Comparison of ENCODE assay signal across 19 mouse cellular contexts in genomic region chr10:17596743-17597142, GRCm38 (mm10).
"Had no signal": no experiment of that assay in that cellular context is flagged by ENCODE, and none has a peak within 500 bp of the region (broad histone marks: within the 10 kb centered on the region; RNA-seq: fewer than 3 reads in every experiment).

No protein-coding gene starts in this region.

- DNase-seq: kidney, adult 2 months; kidney, postnatal 36 days; layer of hippocampus, postnatal 36 days; lung, adult 18-20 months; lung, postnatal 10 days; lung, postnatal 36 days; retina, postnatal 1 day; right cerebral cortex, postnatal 25 days; spleen, adult 18-20 months; thymus, adult 18-20 months; thymus, postnatal 36 days had no signal

- H3K27ac ChIP-seq: kidney, postnatal 0 days; left cerebral cortex, adult 2 months; lung, embryonic 15.5 days; midbrain, embryonic 12.5 days; midbrain, embryonic 15.5 days; neural tube, embryonic 13.5 days had no signal

- H3K4me3 ChIP-seq: left cerebral cortex, adult 2 months; lung, embryonic 15.5 days; megakaryocyte, embryonic 14.5 days; midbrain, embryonic 12.5 days; midbrain, embryonic 15.5 days; neural tube, embryonic 13.5 days had no signal

- H3K27me3 ChIP-seq: lung, embryonic 15.5 days; megakaryocyte, embryonic 14.5 days; midbrain, embryonic 12.5 days; midbrain, embryonic 15.5 days; neural tube, embryonic 13.5 days had no signal

- ATAC-seq: intestine, postnatal 0 days; midbrain, embryonic 15.5 days had no signal

- H3K9me3 ChIP-seq: lung, embryonic 15.5 days; megakaryocyte, embryonic 14.5 days; midbrain, embryonic 12.5 days; midbrain, embryonic 15.5 days; neural tube, embryonic 13.5 days had no signal

- H3K9ac ChIP-seq: lung, embryonic 15.5 days; midbrain, embryonic 12.5 days; midbrain, embryonic 15.5 days; neural tube, embryonic 13.5 days had no signal

- H3K36me3 ChIP-seq: lung, embryonic 15.5 days; midbrain, embryonic 12.5 days; midbrain, embryonic 15.5 days; neural tube, embryonic 13.5 days had no signal

- H3K4me2 ChIP-seq: lung, embryonic 15.5 days; midbrain, embryonic 12.5 days; midbrain, embryonic 15.5 days; neural tube, embryonic 13.5 days had no signal

- H3K4me1 ChIP-seq: lung, embryonic 15.5 days; midbrain, embryonic 15.5 days; neural tube, embryonic 13.5 days had no signal
